Mouse (Mus musculus) left cerebral cortex, postnatal 36 days (tissue): ENCODE measurements at regions not wholly inside any gene's neighbourhood (a gene's known extent, or its start where the extent isn't known, plus 50 kb on each side); places are given as distances from the start of the nearest gene placed in this dataset.

ENCODE experiments used
- DNase-seq, 2 experiments: peaks; one replicate each; pipeline ENCODE4 v3.0.0; 2021 to 2022; ENCODE audit warnings: low spot score in 2 of 2, mixed read lengths in 1 of 2
- intact Hi-C: fragments of 180-260 bp; cut with DNase I; formaldehyde crosslinking; loops from one replicate; pipeline ENCODE4 v1.15.1; 2025

DNA sequence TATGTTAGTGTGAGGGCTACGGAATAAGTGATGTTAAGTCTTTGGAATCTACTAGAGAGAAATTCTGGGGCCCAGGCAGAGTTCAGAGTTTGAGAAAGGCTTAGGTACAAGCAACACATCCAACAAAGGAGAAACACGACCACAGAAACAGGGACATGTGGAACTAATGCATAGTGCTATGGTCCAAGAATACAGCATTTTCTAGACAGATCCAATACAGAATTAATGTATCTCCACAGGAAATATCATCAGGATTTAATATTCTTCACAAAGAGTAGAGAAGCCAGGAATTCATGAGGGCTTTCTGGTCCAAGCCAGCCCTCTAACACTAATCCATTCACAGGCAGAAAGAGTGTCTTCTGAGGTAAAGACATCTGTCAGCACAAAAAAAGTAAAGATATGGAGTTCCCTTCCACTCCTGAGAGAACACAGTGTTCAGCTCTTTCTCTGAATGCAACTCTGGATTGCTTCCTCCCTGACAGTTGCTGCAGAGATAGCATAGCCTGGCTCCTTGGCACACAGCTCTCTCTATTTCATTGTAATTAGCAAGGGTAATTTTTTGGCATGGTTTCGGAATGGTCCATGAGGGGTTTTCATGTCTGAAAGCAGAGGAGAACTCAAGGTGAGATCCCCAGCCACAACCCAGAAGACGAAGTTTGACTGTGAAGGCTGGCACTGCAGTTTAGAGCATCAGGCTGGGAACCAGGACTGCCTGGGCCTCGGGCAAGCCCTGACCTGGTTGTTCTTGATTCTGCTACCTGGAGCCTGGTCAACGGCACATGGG lies 161.1 kb upstream of the Mki67 start:
- intact Hi-C loops = no loop called here
- no peak for DNase-seq

DNA sequence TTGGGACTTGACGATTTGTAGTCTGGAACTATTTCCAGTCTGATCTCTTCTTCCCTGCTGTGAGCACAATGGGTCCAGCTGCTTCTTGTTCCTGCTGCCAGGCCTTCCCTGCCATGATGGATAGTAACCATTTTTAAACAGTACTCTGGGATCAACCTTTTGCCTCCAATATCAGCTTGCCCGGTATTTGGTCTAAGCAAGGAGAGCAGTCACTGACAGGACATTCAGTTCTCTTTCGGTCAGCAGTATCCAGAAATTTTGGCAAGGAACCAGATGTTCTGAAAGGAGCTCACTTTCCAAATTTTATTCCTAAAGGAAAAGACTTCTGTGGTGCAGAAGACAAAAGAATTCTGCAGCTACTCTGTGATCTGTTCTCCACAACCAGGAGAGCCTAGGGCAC lies 162.6 kb upstream of the Mki67 start:
- no peak for DNase-seq
- intact Hi-C loops = no loop called here

DNA sequence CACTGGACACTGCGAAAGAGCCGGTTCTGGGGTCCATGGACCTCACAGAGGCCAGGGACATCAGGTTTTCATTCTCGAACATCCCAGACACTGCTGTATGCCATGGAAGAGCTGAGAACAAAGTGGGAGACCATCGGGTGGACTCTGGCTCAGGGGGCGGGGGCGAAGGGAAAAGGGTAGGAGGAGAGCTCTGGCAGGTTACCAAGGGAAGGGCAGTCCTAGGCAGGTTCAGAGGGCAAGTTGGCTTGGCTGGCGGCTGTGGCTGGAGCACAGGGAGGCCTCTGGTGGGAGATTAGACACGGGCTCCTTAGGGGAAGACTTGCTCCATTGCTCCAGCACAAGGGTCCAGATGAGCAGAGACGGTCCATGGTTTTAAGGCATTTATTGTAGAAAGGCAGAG lies 164.3 kb upstream of the Mki67 start:
- no peak for DNase-seq
- intact Hi-C loops = no loop called here

DNA sequence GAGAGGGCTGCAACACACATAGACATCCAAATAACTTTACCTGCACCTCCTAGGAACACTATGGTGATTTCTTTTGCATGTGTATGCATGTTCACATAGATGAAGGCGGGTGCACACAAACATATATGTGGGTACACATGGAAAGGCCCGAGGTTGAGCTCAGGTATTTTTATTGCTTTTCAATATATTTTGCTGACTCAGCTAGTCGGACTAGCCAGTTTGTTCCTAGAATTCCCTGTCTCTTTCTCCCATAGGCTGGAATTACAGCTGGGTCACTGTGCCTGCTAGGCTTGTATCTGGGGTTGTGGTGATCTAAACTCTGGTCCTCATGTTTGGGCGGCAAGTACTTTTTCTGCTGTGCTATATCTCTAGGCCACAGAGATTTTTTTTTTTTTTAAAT lies 166.1 kb upstream of the Mki67 start:
- intact Hi-C loops = no loop called here
- DNase-seq = no peak

DNA sequence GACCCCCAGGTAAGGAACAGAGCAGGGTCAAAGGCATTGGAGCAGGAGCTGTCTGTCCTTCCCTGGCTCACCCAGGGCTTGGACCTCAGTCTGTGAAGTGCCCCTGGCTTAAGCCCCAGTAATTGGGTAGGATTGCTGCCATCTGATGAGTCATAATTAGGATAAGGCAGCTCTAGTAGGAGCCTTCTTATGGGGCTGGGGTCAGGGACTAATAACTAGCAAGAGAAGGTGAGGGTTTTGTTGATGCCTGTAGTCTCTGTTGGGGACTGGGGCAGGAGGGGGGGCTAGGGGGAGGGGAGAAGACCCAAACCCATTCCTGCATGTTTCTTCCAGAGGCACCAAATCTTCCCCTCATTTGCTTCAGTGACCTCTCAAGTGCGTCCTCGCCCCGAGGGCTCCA lies 172.4 kb upstream of the Mki67 start:
- intact Hi-C loops = no loop called here
- DNase-seq = no peak

DNA sequence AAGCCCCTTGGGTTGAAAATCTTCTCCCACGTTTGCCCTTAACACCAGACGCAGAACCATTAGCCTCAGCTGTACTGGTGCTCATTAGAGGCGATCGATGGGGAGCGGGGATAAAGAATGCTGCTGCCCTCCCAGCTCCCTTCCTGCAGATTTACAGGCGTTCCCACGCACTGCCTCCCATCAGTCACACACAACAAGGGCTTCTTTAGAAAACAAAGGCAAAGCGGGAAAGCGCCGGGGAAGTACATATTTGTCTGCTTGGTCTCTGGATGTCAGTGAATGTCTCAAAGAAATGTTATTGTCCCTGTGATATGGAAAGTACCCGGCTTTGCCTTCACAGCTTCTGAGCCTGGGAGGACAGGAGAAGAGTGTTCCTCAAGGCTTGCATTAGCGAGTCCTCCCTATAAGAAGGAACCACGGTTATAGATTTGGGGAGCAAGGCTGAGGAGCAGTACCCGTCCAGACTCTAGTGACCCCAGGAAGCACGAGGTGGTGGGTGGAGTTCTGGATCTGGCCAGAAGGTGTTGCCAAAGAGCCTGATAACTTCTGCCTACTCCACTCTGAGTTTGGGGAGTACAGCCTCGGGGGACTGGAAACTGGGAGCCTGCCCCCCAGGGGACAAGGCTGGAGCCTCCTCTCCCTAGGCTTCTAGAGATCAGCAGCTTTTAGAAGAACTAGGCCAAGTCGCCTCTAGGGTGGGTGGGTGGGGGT lies 173.0 kb upstream of the Mki67 start:
- intact Hi-C loops = no loop called here
- DNase-seq = no peak

DNA sequence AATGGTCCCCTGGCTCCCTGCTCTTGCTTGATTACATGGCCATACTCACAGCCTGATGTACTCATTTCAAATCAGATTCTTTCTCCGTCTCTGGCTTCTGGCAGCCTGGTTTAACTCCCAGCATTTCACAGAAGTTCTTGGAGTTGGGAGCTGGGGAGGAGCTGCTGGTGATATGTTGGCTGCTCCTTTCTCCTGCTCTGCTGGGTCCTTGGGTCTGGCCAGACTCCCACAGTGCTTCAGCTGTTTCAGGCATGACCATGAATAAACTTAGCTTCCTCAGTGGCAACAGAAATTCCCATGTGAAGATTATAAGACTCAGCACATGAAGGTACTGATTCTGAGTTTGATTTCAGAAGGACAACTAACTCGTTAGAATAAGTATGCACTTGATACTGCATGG lies 182.7 kb upstream of the Mki67 start:
- DNase-seq = no peak
- intact Hi-C loops = no loop called here

DNA sequence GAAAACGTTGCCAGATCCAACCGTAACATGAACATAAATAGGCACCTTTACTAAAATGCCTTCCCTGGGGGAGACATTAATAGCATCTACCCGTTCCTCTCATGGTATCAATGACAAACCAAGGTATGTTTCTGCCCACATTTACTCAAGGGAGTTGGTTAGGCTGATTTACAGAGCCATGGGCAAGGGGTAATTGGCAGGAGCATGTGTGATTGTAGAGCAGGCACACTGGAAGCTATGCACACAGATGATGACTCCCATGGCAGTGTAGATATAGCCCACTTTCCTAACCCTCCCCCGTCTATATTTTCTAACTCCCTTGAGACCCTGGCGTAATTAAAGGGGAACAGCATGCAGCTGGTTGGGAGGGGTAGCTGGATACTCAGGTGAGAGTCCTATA lies 183.6 kb upstream of the Mki67 start:
- DNase-seq = no peak
- intact Hi-C loops = no loop called here

DNA sequence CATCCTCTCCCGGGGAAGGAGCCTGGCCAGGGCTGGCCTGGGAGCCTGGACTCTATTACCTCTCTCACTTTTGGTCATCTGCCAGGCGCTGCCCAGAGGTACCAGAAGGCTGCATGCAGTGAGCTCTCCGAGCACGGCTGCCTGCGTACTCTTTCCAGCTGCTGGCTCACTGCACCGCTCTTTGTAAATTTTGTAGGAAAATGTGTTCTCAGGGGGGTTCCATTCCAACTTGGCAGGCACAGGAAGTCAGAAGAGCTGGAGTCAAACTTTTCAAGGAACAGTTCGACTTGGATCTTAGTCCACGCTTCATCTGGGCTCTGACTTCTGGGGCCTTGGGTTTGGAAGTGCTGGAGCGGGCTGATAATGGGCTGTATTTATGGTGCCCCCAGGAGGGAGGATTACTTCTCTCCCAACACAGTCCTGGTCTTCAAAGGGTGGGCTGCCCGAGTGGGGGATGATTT lies 184.7 kb upstream of the Mki67 start:
- DNase-seq = no peak
- intact Hi-C loops = no loop called here

DNA sequence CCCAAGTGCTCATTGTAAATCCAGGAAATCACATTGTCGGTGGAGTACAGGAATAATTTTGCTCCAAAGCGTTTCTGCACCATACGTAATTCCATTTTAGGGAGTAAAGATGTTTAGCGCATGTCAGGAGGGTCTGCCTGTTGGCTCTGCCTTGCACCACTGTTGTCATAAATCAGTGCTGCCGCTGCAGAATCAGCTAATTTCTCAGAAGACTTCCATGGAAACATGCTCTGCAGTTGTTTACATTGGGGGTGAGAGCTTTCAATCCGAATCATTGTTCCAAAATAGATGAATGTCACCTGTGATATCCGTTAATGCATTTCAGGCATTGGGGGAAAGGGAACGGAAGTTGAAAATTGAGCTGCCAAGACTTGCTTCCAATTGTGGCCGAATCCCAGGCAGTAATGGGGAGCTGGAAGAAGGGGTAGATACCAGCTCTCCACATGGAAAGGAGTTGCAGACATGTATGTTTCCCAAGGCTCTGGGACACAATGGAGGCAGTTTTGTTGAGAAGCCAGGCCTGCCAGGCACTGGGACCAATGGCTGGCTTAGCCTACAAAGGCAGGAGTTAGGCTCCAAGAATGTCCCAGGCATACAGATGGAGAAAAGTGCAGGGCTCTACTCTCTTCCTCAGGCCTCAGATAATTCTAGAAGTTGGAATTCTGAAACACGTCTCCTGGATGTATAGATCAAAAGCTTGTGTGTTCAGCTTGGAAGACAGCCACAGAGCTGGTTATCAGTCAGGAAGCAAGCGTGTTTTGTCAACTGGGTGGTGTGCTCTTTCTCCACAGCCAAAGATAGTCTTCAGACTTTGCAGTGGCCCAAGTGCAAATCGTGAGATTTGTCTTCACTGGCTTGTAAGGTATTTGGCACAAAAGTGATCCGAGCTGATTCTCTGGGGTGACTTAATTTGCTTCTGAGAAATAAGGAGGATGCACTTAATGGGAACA lies 186.2 kb upstream of the Mki67 start:
- DNase-seq = no peak
- intact Hi-C loops = no loop called here

DNA sequence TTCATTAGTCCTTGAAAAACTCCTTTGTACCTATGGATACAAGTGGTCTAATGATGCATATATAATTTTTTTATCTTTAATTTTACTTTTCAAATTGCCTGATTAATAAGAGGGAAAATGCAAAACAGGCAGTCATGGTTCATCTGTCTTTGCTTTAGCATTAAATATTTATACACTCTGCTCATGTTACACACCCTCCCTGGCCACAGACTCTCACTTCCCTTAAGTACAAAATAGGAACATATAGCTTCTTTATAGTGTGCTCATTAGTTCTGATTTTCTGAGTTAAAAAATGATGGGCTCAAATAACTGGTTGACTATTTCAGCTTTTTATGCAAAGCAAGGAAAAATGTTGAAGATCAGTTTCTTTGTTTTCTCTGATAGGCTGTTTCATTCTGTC lies 195.2 kb upstream of the Mki67 start:
- no peak for DNase-seq
- intact Hi-C loops = no loop called here

DNA sequence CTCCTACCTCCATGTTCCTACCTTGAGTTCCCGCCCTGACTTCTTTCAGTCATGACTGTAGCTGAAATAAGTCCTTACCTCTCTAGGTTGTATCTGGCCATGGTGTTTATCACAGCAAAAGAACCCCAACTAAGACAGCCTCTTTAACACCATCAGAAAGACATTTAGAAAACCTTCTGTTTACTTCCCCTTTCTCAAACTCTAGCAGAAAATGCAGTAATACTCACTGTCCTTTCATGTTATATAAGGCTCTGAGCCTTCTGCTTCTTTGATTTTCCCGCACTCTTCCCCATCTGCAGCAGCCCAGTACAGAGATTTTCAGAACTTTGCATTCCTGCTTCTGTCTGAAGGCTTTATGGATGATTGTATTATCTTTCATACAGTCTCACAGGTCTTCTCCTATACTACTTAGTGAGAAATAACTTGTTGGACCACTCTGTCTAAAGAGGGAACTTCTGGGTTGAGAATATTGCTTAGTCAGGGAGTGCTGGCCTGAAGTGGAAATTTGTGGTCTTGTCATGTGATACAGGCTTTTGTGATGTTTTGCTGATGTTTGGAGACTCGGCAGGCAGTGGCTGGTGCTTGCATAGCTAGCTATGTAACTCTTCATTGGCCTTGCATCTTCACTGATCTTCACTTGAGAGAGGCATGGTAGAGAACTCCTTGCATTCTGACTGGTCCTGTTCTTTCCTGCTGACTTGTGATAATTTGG lies 197.9 kb upstream of the Mki67 start:
- intact Hi-C loops = no loop called here
- no peak for DNase-seq

DNA sequence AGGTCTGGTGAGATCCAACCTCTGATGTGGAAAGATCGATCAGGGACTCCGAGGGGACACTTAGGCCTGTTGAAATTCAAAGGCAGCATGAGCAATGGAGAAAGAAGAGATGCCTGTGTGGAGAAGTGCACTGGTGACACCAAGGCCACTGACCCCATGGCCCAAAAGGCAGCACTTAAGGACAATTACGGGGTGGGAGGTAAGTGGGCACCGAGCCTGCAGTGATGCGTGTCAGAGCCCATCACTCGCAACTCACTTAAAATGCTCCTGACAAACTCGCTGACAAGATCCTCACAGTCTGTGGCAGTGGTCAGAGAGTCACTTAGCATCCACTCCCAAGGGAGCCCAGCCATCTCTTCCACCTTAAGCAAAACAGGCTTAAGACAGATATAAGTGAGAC lies 207.7 kb upstream of the Mki67 start:
- intact Hi-C loops = no loop called here
- DNase-seq = no peak

DNA sequence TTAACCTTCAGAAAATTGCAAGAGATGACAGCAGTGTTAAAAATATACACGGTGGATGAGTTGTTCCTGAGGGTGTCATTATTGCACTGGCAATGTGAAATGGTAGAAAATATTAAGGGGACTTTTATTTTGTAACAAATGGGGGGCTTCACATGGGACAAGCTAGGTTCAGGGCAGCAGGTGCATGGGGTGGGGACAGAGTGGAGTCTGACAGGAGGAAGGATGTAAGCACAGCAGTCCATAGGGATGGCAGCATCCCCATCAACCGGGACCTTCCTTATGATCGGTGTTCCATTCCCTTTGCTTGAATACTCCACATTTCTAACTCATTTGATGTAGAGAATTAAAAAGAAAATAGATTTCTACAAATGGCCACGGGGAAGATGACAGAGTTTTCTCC lies 208.5 kb upstream of the Mki67 start:
- intact Hi-C loops = no loop called here
- no peak for DNase-seq

DNA sequence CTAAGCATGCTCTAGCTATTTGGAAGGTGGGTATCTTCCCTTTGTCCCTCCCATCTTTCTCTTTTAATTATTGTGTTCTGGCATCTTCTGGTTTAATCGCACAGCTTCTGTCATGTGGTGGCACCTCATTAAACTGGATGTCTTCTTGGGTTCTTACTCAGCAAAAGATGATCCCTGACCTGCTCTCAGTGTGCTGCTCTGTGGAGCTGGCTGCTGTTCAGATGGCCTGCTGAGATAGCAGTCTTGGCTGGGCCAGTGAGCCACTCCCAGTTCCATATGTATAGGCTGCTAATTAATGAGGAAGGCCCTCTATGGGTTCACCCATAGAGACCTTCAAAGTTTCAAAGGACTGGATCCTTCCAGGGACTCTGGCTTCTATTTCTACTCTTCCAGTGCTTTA lies 213.9 kb upstream of the Mki67 start:
- DNase-seq = no peak
- intact Hi-C loops = no loop called here

DNA sequence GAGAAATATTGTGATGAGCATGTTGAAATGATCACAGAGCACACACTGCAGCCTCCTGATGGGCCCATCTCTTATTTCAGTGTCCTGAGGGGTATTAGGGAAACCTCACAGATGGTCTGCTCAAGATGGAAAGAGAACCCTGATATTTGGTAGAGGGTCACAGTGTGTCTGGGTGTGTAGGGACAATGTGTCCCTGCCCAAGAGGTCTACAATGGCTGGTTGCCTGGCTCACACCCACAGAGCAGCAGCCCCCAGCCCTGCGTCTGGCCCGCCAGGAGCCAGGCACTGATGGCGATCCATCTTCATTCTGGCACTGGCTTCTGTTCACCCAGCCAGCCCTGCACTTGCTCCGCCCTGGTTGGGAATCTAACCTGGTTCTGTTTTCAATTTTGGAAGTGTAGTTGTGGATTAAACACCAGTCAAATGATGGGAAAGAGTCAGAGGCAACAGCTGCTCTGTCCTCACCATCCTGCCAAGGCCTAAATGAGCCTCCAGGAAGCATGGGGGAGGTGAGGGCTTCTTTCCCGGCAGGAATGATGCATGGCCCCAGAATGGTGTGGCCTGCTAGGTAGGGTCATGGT lies 216.5 kb upstream of the Mki67 start:
- DNase-seq = no peak
- intact Hi-C loops = no loop called here

DNA sequence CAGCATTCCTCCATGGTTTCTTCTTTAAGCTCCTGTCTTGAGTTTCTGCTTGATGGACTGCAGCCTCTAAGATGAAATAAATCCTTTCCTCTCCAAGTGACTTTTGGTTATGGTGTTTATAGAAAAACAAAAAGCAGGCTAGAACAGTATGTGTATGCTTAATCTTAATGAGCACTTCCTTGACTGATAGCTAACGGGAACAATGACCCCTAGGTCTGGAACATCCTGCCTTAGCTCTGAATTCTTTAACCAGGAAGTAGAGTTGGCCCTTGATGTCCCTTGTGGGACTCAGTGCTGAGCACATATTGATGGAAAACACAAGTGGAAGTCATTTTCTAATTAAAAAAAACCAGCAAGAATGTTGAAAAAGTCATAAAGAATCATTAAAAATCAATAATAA lies 219.0 kb upstream of the Mki67 start:
- no peak for DNase-seq
- intact Hi-C loops = no loop called here

DNA sequence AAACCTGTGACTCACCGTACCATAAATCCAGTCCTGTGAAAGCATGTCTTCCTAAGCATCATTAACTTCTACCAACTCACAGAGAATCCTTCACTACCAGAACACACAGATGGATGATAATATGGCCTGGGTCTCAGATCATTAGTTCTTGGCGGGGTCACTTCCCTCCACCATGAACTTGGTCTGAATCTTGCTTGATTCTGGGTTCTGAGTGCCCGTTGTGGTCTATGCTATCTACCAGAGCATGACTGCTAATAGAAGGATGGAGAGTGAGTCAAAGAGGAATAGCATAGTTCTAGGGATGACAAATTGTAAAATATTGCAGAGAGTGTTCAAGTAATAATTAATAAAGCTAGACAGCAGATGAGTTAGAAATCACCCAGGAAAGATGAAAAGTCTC lies 221.3 kb upstream of the Mki67 start:
- intact Hi-C loops = no loop called here
- no peak for DNase-seq

DNA sequence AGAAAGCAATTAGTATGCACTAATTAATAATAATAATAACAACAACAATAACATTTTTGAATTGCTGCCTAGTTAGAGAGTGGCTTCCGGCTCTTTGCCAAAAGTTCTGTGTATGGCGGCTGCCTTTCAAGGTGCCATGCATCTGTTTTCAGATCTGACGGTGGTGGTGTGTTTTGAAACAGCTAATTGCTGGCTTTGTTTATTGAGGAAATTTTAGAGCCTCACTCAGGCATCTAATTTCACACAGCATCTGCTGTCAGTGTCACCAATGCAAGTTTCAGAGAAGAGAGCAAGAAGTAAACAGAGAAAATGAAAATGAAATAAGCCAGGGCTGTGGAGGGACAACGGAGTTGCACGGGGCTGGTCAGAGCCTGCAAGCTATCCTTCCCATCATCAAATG lies 223.2 kb upstream of the Mki67 start:
- intact Hi-C loops = no loop called here
- no peak for DNase-seq

DNA sequence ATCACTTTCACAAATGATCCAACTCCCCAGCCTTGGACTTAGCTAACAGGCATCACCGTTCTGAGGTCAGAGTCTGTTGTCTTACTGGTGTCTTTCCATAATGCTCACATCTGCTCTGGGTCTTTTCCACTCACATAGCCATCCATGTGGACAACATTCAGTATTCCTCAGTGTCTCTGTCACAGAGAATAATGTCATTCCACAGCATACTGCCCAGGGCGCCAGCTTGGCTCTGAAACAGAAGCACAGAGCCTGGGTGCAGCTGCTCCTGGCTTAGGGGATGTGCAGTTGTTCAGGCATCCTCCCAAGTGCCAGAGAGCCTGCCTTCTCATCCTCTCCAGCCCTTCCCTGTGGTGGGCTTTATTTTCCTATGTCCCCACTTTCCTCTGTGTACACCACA lies 226.7 kb upstream of the Mki67 start:
- intact Hi-C loops = no loop called here
- no peak for DNase-seq
